Mouse (Mus musculus): ENCODE measurements around the gene Fbxl20. TPM values are rescaled to one million over a fixed set of nuclear protein-coding genes. Genes with fewer than 3 reads are reported as not detected.
"Not testable (repeated sequence)": the region's sequence is repeated elsewhere in the genome, so short reads cannot be mapped to it uniquely, and the experiment has no call there.

The Fbxl20 gene
- polyA plus RNA-seq (2014; fragmentation: Nextera tagmentation; extraction: Ambion mirVana), result 9.6 and 17.3 TPM in 2 replicates

GRCm38 (mm10) chr11:98149786-98150624, at the start of gene Fbxl20:
TSS of gene Fbxl20 (minus strand) at chr11:98150403.
- peak; percentile 98 for DNase-seq
- H3K9me3 ChIP-seq (ENCODE audit: low read depth, low read length), result no peaks in the 10 kb centered on the region
- peak; percentile 90 for ATAC-seq (ENCODE audit: insufficient read depth)
- under 1% methylated on average over 61 of the region's 65 CpGs for WGBS
- H3K4me3 ChIP-seq (ENCODE audit: low read depth, low read length), result peak within 1 kb of the TSS; percentile 96
- peak within 1 kb of the TSS; percentile 98 for H3K4me2 ChIP-seq
- peak within 1 kb of the TSS; percentile 91 for H3K27ac ChIP-seq (ENCODE audit: low read depth)
- peaks cover 2% of the 10 kb centered on the region for H3K36me3 ChIP-seq (ENCODE audit: insufficient read depth)
- TF ChIP-seq CTCF (IDR thresholded peaks at IDR 0.05; ENCODE audit: low read depth), result no peak
- H3K27me3 ChIP-seq (ENCODE audit: insufficient read depth, low read length), result no peaks in the 10 kb centered on the region
- H3K9ac ChIP-seq, result peak within 1 kb of the TSS; percentile 82
- H3K4me1 ChIP-seq (ENCODE audit: insufficient read depth), result no peaks in the 10 kb centered on the region

DNA sequence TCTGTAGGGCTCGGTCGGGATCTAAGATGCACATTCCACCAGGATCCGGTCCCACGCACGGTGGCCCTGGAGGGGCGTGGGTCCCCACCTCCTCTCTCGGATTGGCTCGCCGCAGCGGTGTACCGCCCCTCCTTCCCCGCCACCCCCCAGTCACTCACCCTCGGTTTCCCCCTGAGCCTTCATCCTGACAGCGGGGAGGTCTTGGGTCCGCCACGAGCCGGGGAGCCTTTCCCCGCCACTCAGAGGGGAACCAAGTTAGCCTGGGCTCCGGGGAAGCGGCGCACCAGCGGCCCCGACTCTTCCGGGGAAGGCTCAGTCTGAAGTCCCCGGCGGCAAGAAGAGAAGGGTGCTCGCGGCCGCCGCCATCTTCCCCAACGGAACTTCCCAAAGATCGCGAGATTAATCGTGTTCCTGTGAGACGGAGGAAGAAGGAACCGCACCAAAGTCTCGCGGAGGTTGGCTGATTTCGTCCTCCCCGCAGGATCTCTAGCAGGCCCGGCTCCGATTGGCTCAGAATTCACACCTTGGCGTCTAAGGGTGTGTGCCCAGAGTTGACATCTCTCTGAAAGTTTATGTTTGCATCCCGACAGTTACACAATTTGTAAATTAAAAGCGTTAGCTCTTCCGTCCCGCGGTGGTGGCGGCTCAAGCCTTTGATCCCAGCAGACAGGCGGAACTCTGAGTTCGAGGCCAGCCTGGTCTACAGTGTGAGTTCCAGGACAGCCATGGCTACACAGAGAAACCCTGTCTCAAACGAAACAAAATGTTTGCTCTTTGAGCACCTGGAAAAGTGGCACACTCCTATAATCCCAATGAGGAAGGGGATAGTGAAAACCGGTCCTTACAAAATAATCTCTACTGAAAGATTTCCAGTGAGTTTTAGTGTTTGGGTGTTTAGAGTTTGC, 43.0 kb upstream of the Fbxl20 start, which contains the start of gene Med1:
Gene Med1 (minus strand): TSS at position 393 of the 905 bp plus-strand sequence.
- Histone ChIP-seq H3K27me3 (ENCODE audit: insufficient read depth, low read length) (no peaks in the 10 kb centered on the region), H3K9ac (peak within 1 kb of the TSS; percentile 90), H3K4me2 (peak within 1 kb of the TSS; percentile 77), H3K27ac (ENCODE audit: low read depth) (peak within 1 kb of the TSS; percentile 88), H3K4me1 (ENCODE audit: insufficient read depth) (peaks cover 8% of the 10 kb centered on the region), H3K4me3 (ENCODE audit: low read depth, low read length) (peak within 1 kb of the TSS; percentile 67), H3K9me3 (ENCODE audit: low read depth, low read length) (no peaks in the 10 kb centered on the region), H3K36me3 (ENCODE audit: insufficient read depth) (peaks cover 22% of the 10 kb centered on the region)
- under 1% methylated on average over 53 of the region's 53 CpGs for WGBS
- DNase-seq, result peak; percentile 99
- TF ChIP-seq CTCF (IDR thresholded peaks at IDR 0.05; ENCODE audit: low read depth), result no peak
- peak; percentile 96 for ATAC-seq (ENCODE audit: insufficient read depth)

DNA sequence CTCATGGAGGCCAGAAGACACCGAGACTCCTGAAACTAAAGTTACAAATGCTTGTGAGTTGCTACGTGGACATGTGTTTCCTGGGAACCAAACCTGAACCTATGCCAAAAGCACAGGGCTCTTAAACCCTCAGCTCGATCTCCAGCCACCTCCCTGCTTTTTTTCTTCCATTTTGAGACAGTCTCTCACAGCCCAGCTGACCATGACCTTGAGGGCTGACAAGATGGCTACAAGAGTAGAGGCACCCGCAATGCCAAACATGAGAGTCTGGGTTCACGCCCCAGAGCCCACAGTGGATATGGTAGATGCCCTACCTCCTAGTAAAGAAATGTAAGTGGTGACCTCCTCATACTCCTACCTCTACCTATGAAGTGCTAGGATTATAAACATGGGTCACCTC, 40.6 kb upstream of the Fbxl20 start:
- Histone ChIP-seq H3K4me3 (ENCODE audit: low read depth, low read length) (no peak overlapping the region), H3K4me2 (no peak overlapping the region), H3K9ac (no peak overlapping the region), H3K27ac (ENCODE audit: low read depth) (no peak overlapping the region), H3K9me3 (ENCODE audit: low read depth, low read length) (no peaks in the 10 kb centered on the region), H3K27me3 (ENCODE audit: insufficient read depth, low read length) (no peaks in the 10 kb centered on the region), H3K36me3 (ENCODE audit: insufficient read depth) (peaks cover 41% of the 10 kb centered on the region), H3K4me1 (ENCODE audit: insufficient read depth) (peaks cover 8% of the 10 kb centered on the region)
- ATAC-seq (ENCODE audit: insufficient read depth), result no peak
- 87% methylated on average over 5 of the region's 5 CpGs for WGBS
- no peak for DNase-seq
- no peak for TF ChIP-seq CTCF (IDR thresholded peaks at IDR 0.05; ENCODE audit: low read depth)

- Histone ChIP-seq H3K4me2 (no peak overlapping the region), H3K9ac (no peak overlapping the region), H3K27me3 (ENCODE audit: insufficient read depth, low read length) (no peaks in the 10 kb centered on the region), H3K4me1 (ENCODE audit: insufficient read depth) (peaks cover 8% of the 10 kb centered on the region), H3K9me3 (ENCODE audit: low read depth, low read length) (no peaks in the 10 kb centered on the region), H3K36me3 (ENCODE audit: insufficient read depth) (peaks cover 64% of the 10 kb centered on the region), H3K4me3 (ENCODE audit: low read depth, low read length) (no peak overlapping the region), H3K27ac (ENCODE audit: low read depth) (no peak overlapping the region)
- DNase-seq (no peak), ATAC-seq (ENCODE audit: insufficient read depth) (no peak)
- WGBS, result 81% methylated on average over 9 of the region's 9 CpGs
- TF ChIP-seq CTCF (IDR thresholded peaks at IDR 0.05; ENCODE audit: low read depth), result no peak
These were observed 37.6 kb upstream of the Fbxl20 start for GRCm38 (mm10) chr11:98187640-98188395.

DNA sequence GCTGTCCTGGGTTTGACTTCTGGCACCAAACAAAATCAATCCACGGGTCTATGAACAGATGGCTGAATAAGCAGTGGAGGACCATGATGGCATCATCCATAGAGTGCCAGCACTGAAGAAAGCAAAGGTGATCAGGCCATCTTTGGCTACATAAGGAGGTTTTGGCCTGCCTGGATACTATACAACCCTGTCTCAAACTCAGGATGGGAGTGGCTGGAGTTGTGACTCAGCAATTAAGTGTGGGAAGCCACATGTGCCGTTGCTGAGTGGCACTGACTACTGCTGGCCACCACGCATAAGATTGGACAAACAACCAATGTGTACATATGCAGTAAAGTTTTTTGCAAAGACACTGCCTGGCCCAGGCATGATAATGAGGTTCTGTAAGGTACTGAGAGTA, 31.9 kb upstream of the Fbxl20 start:
- not testable (repeated sequence) for H3K4me2 ChIP-seq; H3K4me1 ChIP-seq (ENCODE audit: insufficient read depth); ATAC-seq (ENCODE audit: insufficient read depth); H3K27ac ChIP-seq (ENCODE audit: low read depth); H3K9ac ChIP-seq; H3K9me3 ChIP-seq (ENCODE audit: low read depth, low read length); H3K4me3 ChIP-seq (ENCODE audit: low read depth, low read length); DNase-seq; H3K27me3 ChIP-seq (ENCODE audit: insufficient read depth, low read length)
- peaks cover 84% of the 10 kb centered on the region for H3K36me3 ChIP-seq (ENCODE audit: insufficient read depth)
- WGBS, result 86% methylated on average over 3 of the region's 3 CpGs

GRCm38 (mm10) chr11:98168400-98168799, 18.2 kb upstream of the Fbxl20 start:
- 77% methylated on average over 1 of the region's 1 CpGs for WGBS
- H3K27me3 ChIP-seq (ENCODE audit: insufficient read depth, low read length), result no peaks in the 10 kb centered on the region
- no peak overlapping the region for H3K9ac ChIP-seq
- no peak for TF ChIP-seq CTCF (IDR thresholded peaks at IDR 0.05; ENCODE audit: low read depth)
- H3K36me3 ChIP-seq (ENCODE audit: insufficient read depth), result peaks cover 88% of the 10 kb centered on the region
- no peak overlapping the region for H3K4me2 ChIP-seq
- ATAC-seq (ENCODE audit: insufficient read depth) (no peak), DNase-seq (no peak)
- H3K4me3 ChIP-seq (ENCODE audit: low read depth, low read length), result no peak overlapping the region
- H3K9me3 ChIP-seq (ENCODE audit: low read depth, low read length), result no peaks in the 10 kb centered on the region
- H3K4me1 ChIP-seq (ENCODE audit: insufficient read depth), result no peaks in the 10 kb centered on the region
- H3K27ac ChIP-seq (ENCODE audit: low read depth), result no peak overlapping the region
